Mouse (Mus musculus) forebrain, embryonic 15.5 days (tissue): ENCODE measurements at regions not wholly inside any gene's neighbourhood (a gene's known extent, or its start where the extent isn't known, plus 50 kb on each side); places are given as distances from the start of the nearest gene placed in this dataset.
A peak's percentile ranks its signal among the peaks of the same experiment; 100 is the strongest.

Experiments
- ATAC-seq: fragments of 200-750 bp; cut with Nextera tagmentation; replicated peaks from 2 replicates; pipeline ENCODE4 v1.8.0; 2017; ENCODE audit warnings: mild to moderate bottlenecking, moderate TSS enrichment, moderate library complexity
- H3K27ac ChIP-seq: fragments of 300-500 bp; sonication (generic); replicated peaks from 2 replicates; pipeline ENCODE4 v1.5.1; 2015; ENCODE audit warnings: mild to moderate bottlenecking, inconsistent platforms
- H3K27me3 ChIP-seq: fragments of 300-500 bp; sonication (generic); 2 replicates; pipeline ENCODE4 v1.6.1; 2015; ENCODE audit warnings: inconsistent platforms
- H3K36me3 ChIP-seq: fragments of 300-500 bp; sonication (generic); 2 replicates; pipeline ENCODE4 v1.6.1; 2015; ENCODE audit warnings: mild to moderate bottlenecking, inconsistent platforms
- H3K4me1 ChIP-seq: fragments of 300-500 bp; sonication (generic); 2 replicates; pipeline ENCODE4 v1.6.1; 2015; ENCODE audit warnings: inconsistent platforms
- H3K4me2 ChIP-seq: fragments of 300-500 bp; sonication (generic); replicated peaks from 2 replicates; pipeline ENCODE4 v1.6.1; 2015; ENCODE audit warnings: mild to moderate bottlenecking, inconsistent platforms
- H3K4me3 ChIP-seq: fragments of 300-500 bp; sonication (generic); 2 replicates; pipeline ENCODE4 v1.5.1; 2015; ENCODE audit warnings: mild to moderate bottlenecking, inconsistent platforms
- H3K9ac ChIP-seq: fragments of 300-500 bp; sonication (generic); replicated peaks from 2 replicates; pipeline ENCODE4 v1.6.1; 2015; ENCODE audit warnings: mild to moderate bottlenecking, inconsistent platforms
- H3K9me3 ChIP-seq: fragments of 300-500 bp; sonication (generic); 2 replicates; pipeline ENCODE4 v1.6.1; 2016; ENCODE audit warnings: inconsistent platforms
- WGBS: fragments of 180-500 bp; shearing (Covaris S2); methylation state at CpG from one replicate; pipeline ENCODE4 v1.1.7; 2015; ENCODE audit warnings: mixed read lengths; 5-methylcytosine and 5-hydroxymethylcytosine counted together

GRCm38 (mm10) chr14:24874426-24875155, 387.7 kb downstream of the Rps24 start:
- no peak for ATAC-seq
- Histone ChIP-seq H3K9ac (no peak overlapping the region), H3K4me3 (no peak overlapping the region), H3K4me2 (no peak overlapping the region), H3K9me3 (no peaks in the 10 kb centered on the region), H3K4me1 (peaks cover 27% of the 10 kb centered on the region), H3K27ac (peak overlapping the region; percentile 56), H3K27me3 (no peaks in the 10 kb centered on the region), H3K36me3 (no peaks in the 10 kb centered on the region)
- 46% methylated on average over 12 of the region's 12 CpGs for WGBS

GRCm38 (mm10) chr14:24875156-24875545, 388.2 kb downstream of the Rps24 start:
- no peaks in the 10 kb centered on the region for H3K27me3 ChIP-seq
- no peaks in the 10 kb centered on the region for H3K9me3 ChIP-seq
- peaks cover 27% of the 10 kb centered on the region for H3K4me1 ChIP-seq
- H3K4me2 ChIP-seq: no peak overlapping the region
- H3K4me3 ChIP-seq: no peak overlapping the region
- WGBS: 16% methylated on average over 8 of the region's 8 CpGs
- peak; percentile 59; the same call in 1 of the 2 replicates for ATAC-seq
- peak overlapping the region; percentile 56 for H3K27ac ChIP-seq
- no peak overlapping the region for H3K9ac ChIP-seq
- H3K36me3 ChIP-seq: no peaks in the 10 kb centered on the region

- H3K27ac ChIP-seq: no peak overlapping the region; the same call in 1 of the 2 replicates
- WGBS: 72% methylated on average over 6 of the region's 6 CpGs
- peak; percentile 30; the same call in 1 of the 2 replicates for ATAC-seq
Observed at GRCm38 (mm10) chr14:24875934-24876333, 389.0 kb downstream of the Rps24 start.

GRCm38 (mm10) chr14:24876508-24876907, 389.6 kb downstream of the Rps24 start:
- H3K4me1 ChIP-seq: peaks cover 21% of the 10 kb centered on the region
- no peak overlapping the region for H3K4me3 ChIP-seq
- no peak overlapping the region for H3K9ac ChIP-seq
- ATAC-seq: no peak
- H3K36me3 ChIP-seq: no peaks in the 10 kb centered on the region
- no peak overlapping the region for H3K27ac ChIP-seq
- 82% methylated on average over 5 of the region's 5 CpGs for WGBS
- H3K9me3 ChIP-seq: no peaks in the 10 kb centered on the region
- no peak overlapping the region for H3K4me2 ChIP-seq
- H3K27me3 ChIP-seq: no peaks in the 10 kb centered on the region

More at GRCm38 (mm10) chr14:24875934-24876333, 389.0 kb downstream of the Rps24 start:
- Histone ChIP-seq H3K36me3 (no peaks in the 10 kb centered on the region), H3K4me1 (peaks cover 26% of the 10 kb centered on the region), H3K4me3 (no peak overlapping the region), H3K9me3 (no peaks in the 10 kb centered on the region), H3K9ac (no peak overlapping the region), H3K4me2 (no peak overlapping the region), H3K27me3 (no peaks in the 10 kb centered on the region)

- Histone ChIP-seq H3K27ac (no peak overlapping the region), H3K4me1 (peaks cover 21% of the 10 kb centered on the region), H3K9me3 (no peaks in the 10 kb centered on the region), H3K4me2 (no peak overlapping the region), H3K27me3 (no peaks in the 10 kb centered on the region), H3K36me3 (no peaks in the 10 kb centered on the region), H3K4me3 (no peak overlapping the region), H3K9ac (no peak overlapping the region)
- ATAC-seq: no peak
- 73% methylated on average over 3 of the region's 3 CpGs for WGBS
Observed at GRCm38 (mm10) chr14:24877853-24878252, 390.9 kb downstream of the Rps24 start.

- Histone ChIP-seq H3K27me3 (no peaks in the 10 kb centered on the region), H3K9me3 (no peaks in the 10 kb centered on the region), H3K4me2 (no peak overlapping the region), H3K4me1 (no peaks in the 10 kb centered on the region), H3K4me3 (no peak overlapping the region), H3K9ac (no peak overlapping the region), H3K36me3 (no peaks in the 10 kb centered on the region), H3K27ac (no peak overlapping the region)
- ATAC-seq: no peak
- 85% methylated on average over 1 of the region's 1 CpGs for WGBS
Observed at GRCm38 (mm10) chr14:24886164-24886563, 399.2 kb downstream of the Rps24 start.

GRCm38 (mm10) chr14:24886896-24887421, 400.0 kb downstream of the Rps24 start:
- Histone ChIP-seq H3K4me1 (no peaks in the 10 kb centered on the region), H3K27me3 (no peaks in the 10 kb centered on the region), H3K27ac (no peak overlapping the region), H3K4me3 (no peak overlapping the region), H3K36me3 (no peaks in the 10 kb centered on the region), H3K4me2 (no peak overlapping the region), H3K9me3 (no peaks in the 10 kb centered on the region), H3K9ac (no peak overlapping the region)
- no peak for ATAC-seq
- WGBS: 93% methylated on average over 8 of the region's 8 CpGs

- no peaks in the 10 kb centered on the region for H3K9me3 ChIP-seq
- H3K27me3 ChIP-seq: no peaks in the 10 kb centered on the region
- no peaks in the 10 kb centered on the region for H3K4me1 ChIP-seq
- no peak overlapping the region for H3K27ac ChIP-seq
- WGBS: 85% methylated on average over 2 of the region's 2 CpGs
- no peak overlapping the region for H3K4me2 ChIP-seq
- H3K9ac ChIP-seq: no peak overlapping the region
- H3K36me3 ChIP-seq: no peaks in the 10 kb centered on the region
- no peak for ATAC-seq
- no peak overlapping the region for H3K4me3 ChIP-seq
Observed at GRCm38 (mm10) chr14:24890856-24891255, 403.9 kb downstream of the Rps24 start.

- Histone ChIP-seq H3K4me1 (no peaks in the 10 kb centered on the region), H3K27ac (no peak overlapping the region), H3K4me3 (no peak overlapping the region), H3K4me2 (no peak overlapping the region), H3K9ac (no peak overlapping the region), H3K27me3 (no peaks in the 10 kb centered on the region), H3K9me3 (no peaks in the 10 kb centered on the region), H3K36me3 (no peaks in the 10 kb centered on the region)
- 68% methylated on average over 1 of the region's 1 CpGs for WGBS
- ATAC-seq: no peak
Observed at GRCm38 (mm10) chr14:24895196-24895595, 408.3 kb downstream of the Rps24 start.

GRCm38 (mm10) chr14:24896681-24897080, 409.8 kb downstream of the Rps24 start:
- Histone ChIP-seq H3K4me1 (peaks cover 11% of the 10 kb centered on the region), H3K27ac (no peak overlapping the region), H3K4me2 (no peak overlapping the region), H3K36me3 (no peaks in the 10 kb centered on the region), H3K9me3 (no peaks in the 10 kb centered on the region), H3K27me3 (no peaks in the 10 kb centered on the region), H3K4me3 (no peak overlapping the region), H3K9ac (no peak overlapping the region)
- 93% methylated on average over 5 of the region's 5 CpGs for WGBS
- ATAC-seq: no peak

- H3K36me3 ChIP-seq: no peaks in the 10 kb centered on the region
- WGBS: 48% methylated on average over 13 of the region's 13 CpGs
- ATAC-seq: peak; percentile 66
Observed at GRCm38 (mm10) chr14:24900501-24901179, 413.7 kb downstream of the Rps24 start.

GRCm38 (mm10) chr14:24901726-24902125, 414.8 kb downstream of the Rps24 start:
- Histone ChIP-seq H3K27me3 (no peaks in the 10 kb centered on the region), H3K4me3 (no peak overlapping the region), H3K9ac (no peak overlapping the region), H3K4me2 (no peak overlapping the region), H3K27ac (no peak overlapping the region), H3K4me1 (peaks cover 11% of the 10 kb centered on the region), H3K9me3 (no peaks in the 10 kb centered on the region), H3K36me3 (no peaks in the 10 kb centered on the region)
- ATAC-seq: no peak
- WGBS: 88% methylated on average over 7 of the region's 7 CpGs

More at GRCm38 (mm10) chr14:24900501-24901179, 413.7 kb downstream of the Rps24 start:
- peaks cover 11% of the 10 kb centered on the region for H3K4me1 ChIP-seq
- no peaks in the 10 kb centered on the region for H3K27me3 ChIP-seq
- no peak overlapping the region for H3K4me3 ChIP-seq
- H3K9me3 ChIP-seq: no peaks in the 10 kb centered on the region
- no peak overlapping the region for H3K4me2 ChIP-seq
- no peak overlapping the region for H3K9ac ChIP-seq
- H3K27ac ChIP-seq: peak overlapping the region; percentile 17
